Mouse (Mus musculus) olfactory bulb, adult 2 months (tissue): ENCODE measurements around the gene Gabpb2.

Experiments used
- CTCF ChIP-seq: fragments of 200-500 bp; IDR thresholded peaks from 2 replicates; pipeline ENCODE4 v1.5.1; 2012; ENCODE audit warnings: low read depth, mild to moderate bottlenecking, low read length, moderate library complexity; ENCODE audit not compliant: insufficient read depth
- POLR2A ChIP-seq: fragments of 200-500 bp; IDR thresholded peaks from 2 replicates; pipeline ENCODE4 v1.6.1; 2012; ENCODE audit warnings: mild to moderate bottlenecking, low read depth, low read length, moderate library complexity; ENCODE audit not compliant: insufficient read depth

DNA sequence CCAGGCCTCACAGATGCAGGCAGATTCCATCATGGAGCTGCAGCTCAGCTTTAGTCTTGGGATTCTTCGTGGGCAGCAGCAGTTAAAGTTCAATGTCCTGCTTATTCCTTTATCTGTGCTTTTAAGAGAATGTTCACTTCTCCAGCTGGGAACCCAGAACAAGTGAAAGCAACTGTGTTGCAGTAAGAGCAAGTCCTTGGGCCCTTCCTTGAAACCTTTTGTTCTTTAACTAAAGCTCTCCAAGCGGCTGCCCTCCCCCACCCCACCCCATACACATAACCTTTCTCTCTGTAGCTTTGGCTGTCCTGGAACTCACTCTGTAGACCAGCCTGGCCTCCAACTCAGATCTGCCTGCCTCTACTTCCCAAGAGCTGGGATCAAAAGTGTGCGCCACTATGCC, 41.2 kb downstream of the Gabpb2 start:
- TF ChIP-seq CTCF (no peak), POLR2A (no peak)
